Mouse (Mus musculus): ENCODE results near the gene Emc7. TPM values are rescaled to one million over a fixed set of nuclear protein-coding genes. Genes with fewer than 3 reads are reported as not detected.
A peak's percentile ranks its signal among the peaks of the same experiment; 100 is the strongest.

Emc7 gene
- polyA plus RNA-seq, 1 experiment from 2014 or later = 18.0 TPM

DNA sequence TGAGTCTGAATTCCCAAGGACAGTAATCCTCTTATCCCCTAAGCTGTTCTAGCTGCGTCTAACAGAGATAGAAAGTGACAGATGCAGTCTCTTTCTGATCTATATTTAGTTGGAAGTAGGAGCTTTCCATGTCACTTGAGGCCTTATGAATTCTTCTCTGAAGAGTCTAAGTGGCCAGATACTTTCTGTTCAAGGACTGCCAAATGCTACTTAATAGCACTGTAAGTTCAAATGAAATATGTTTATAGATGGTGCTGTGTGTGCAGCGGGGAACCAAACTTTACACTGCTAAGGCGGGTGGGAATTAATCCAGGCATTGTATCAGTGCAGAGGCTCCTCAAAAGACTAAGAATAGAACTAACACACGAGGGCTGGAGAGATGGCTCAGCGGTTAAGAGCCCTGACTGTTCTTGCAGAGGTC lies 16.2 kb downstream of the Emc7 start:
- H3K27ac ChIP-seq (ENCODE audit: low read length) = no peak overlapping the region
- ATAC-seq = no peak
- no peaks in the 10 kb centered on the region for H3K27me3 ChIP-seq (replicated peaks; ENCODE audit: control insufficient read depth, insufficient read depth, low read length)
- H3K36me3 ChIP-seq (ENCODE audit: control insufficient read depth, insufficient read depth) = peaks cover 19% of the 10 kb centered on the region
- no peaks in the 10 kb centered on the region for H3K9me3 ChIP-seq (ENCODE audit: control insufficient read depth, low read length)
- no peak overlapping the region for H3K9ac ChIP-seq (replicated peaks; ENCODE audit: low read depth, low read length)
- H3K4me3 ChIP-seq (replicated peaks; ENCODE audit: low read length) = no peak overlapping the region
- WGBS = 49% methylated on average over 5 of the region's 5 CpGs
- H3K4me2 ChIP-seq (ENCODE audit: low read length) = no peak overlapping the region
- H3K4me1 ChIP-seq (replicated peaks; ENCODE audit: control insufficient read depth, insufficient read depth, low read length) = no peaks in the 10 kb centered on the region

DNA sequence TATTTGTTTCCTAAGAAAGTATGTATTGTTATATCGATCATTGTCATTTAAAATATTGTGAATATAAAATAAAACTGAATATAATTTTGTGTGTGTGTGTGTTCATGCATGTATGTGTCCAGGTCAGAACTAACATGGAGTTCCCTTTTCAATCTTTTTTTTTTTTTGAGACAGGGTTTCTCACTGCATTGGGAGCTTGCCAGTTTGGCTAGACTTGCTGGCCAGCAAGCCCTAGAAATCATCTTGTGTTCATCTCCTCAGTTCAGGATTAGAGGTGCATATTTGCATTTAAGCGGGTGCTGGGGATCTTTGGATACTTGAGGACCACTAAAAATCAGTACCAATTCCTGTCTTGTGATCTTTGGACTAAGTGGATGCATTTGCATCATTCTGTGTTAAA lies 17.3 kb downstream of the Emc7 start:
- Histone ChIP-seq H3K9me3 (ENCODE audit: control insufficient read depth, low read length) (no peaks in the 10 kb centered on the region), H3K9ac (replicated peaks; ENCODE audit: low read depth, low read length) (no peak overlapping the region), H3K4me2 (ENCODE audit: low read length) (no peak overlapping the region), H3K27ac (ENCODE audit: low read length) (no peak overlapping the region), H3K4me1 (replicated peaks; ENCODE audit: control insufficient read depth, insufficient read depth, low read length) (no peaks in the 10 kb centered on the region), H3K4me3 (replicated peaks; ENCODE audit: low read length) (no peak overlapping the region), H3K36me3 (ENCODE audit: control insufficient read depth, insufficient read depth) (peaks cover 15% of the 10 kb centered on the region), H3K27me3 (replicated peaks; ENCODE audit: control insufficient read depth, insufficient read depth, low read length) (no peaks in the 10 kb centered on the region)
- WGBS = 87% methylated on average over 2 of the region's 2 CpGs
- no peak for ATAC-seq

- no peaks in the 10 kb centered on the region for H3K9me3 ChIP-seq (ENCODE audit: control insufficient read depth, low read length)
- H3K4me2 ChIP-seq (ENCODE audit: low read length) = no peak overlapping the region
- no peak for ATAC-seq
- 72% methylated on average over 5 of the region's 5 CpGs for WGBS
- no peak overlapping the region for H3K4me3 ChIP-seq (replicated peaks; ENCODE audit: low read length)
- H3K9ac ChIP-seq (replicated peaks; ENCODE audit: low read depth, low read length) = no peak overlapping the region
- no peak overlapping the region for H3K27ac ChIP-seq (ENCODE audit: low read length)
- H3K4me1 ChIP-seq (replicated peaks; ENCODE audit: control insufficient read depth, insufficient read depth, low read length) = no peaks in the 10 kb centered on the region
- no peaks in the 10 kb centered on the region for H3K27me3 ChIP-seq (replicated peaks; ENCODE audit: control insufficient read depth, insufficient read depth, low read length)
- no peaks in the 10 kb centered on the region for H3K36me3 ChIP-seq (ENCODE audit: control insufficient read depth, insufficient read depth)
Observed at GRCm38 (mm10) chr2:112474997-112475724, 20.4 kb downstream of the Emc7 start.

GRCm38 (mm10) chr2:112476554-112476953 lies 21.8 kb downstream of the Emc7 start:
- Histone ChIP-seq H3K4me3 (replicated peaks; ENCODE audit: low read length) (no peak overlapping the region), H3K9ac (replicated peaks; ENCODE audit: low read depth, low read length) (no peak overlapping the region), H3K9me3 (ENCODE audit: control insufficient read depth, low read length) (no peaks in the 10 kb centered on the region), H3K36me3 (ENCODE audit: control insufficient read depth, insufficient read depth) (no peaks in the 10 kb centered on the region), H3K27ac (ENCODE audit: low read length) (no peak overlapping the region), H3K27me3 (replicated peaks; ENCODE audit: control insufficient read depth, insufficient read depth, low read length) (no peaks in the 10 kb centered on the region), H3K4me2 (ENCODE audit: low read length) (no peak overlapping the region), H3K4me1 (replicated peaks; ENCODE audit: control insufficient read depth, insufficient read depth, low read length) (no peaks in the 10 kb centered on the region)
- ATAC-seq = no peak
- 77% methylated on average over 6 of the region's 6 CpGs for WGBS

- Histone ChIP-seq H3K4me1 (replicated peaks; ENCODE audit: control insufficient read depth, insufficient read depth, low read length) (no peaks in the 10 kb centered on the region), H3K9ac (replicated peaks; ENCODE audit: low read depth, low read length) (no peak within 1 kb of the TSS), H3K4me3 (replicated peaks; ENCODE audit: low read length) (no peak within 1 kb of the TSS), H3K27me3 (replicated peaks; ENCODE audit: control insufficient read depth, insufficient read depth, low read length) (no peaks in the 10 kb centered on the region), H3K27ac (ENCODE audit: low read length) (no peak within 1 kb of the TSS), H3K36me3 (ENCODE audit: control insufficient read depth, insufficient read depth) (no peaks in the 10 kb centered on the region), H3K4me2 (ENCODE audit: low read length) (no peak within 1 kb of the TSS), H3K9me3 (ENCODE audit: control insufficient read depth, low read length) (no peaks in the 10 kb centered on the region)
- no peak for ATAC-seq
- WGBS = 93% methylated on average over 5 of the region's 5 CpGs
Observed at GRCm38 (mm10) chr2:112480669-112481068, 25.9 kb downstream of the Emc7 start, which contains the start of gene Chrm5. Chrm5 (minus strand) TSS chr2:112480769.

GRCm38 (mm10) chr2:112481564-112481963 lies 26.8 kb downstream of the Emc7 start:
- Histone ChIP-seq H3K27me3 (replicated peaks; ENCODE audit: control insufficient read depth, insufficient read depth, low read length) (no peaks in the 10 kb centered on the region), H3K36me3 (ENCODE audit: control insufficient read depth, insufficient read depth) (no peaks in the 10 kb centered on the region), H3K9me3 (ENCODE audit: control insufficient read depth, low read length) (no peaks in the 10 kb centered on the region), H3K4me2 (ENCODE audit: low read length) (no peak overlapping the region), H3K27ac (ENCODE audit: low read length) (no peak overlapping the region), H3K4me1 (replicated peaks; ENCODE audit: control insufficient read depth, insufficient read depth, low read length) (no peaks in the 10 kb centered on the region), H3K4me3 (replicated peaks; ENCODE audit: low read length) (no peak overlapping the region), H3K9ac (replicated peaks; ENCODE audit: low read depth, low read length) (no peak overlapping the region)
- peak; percentile 52; the same call in 1 of the 2 replicates for ATAC-seq
- WGBS = 0% methylated on average over 2 of the region's 2 CpGs

DNA sequence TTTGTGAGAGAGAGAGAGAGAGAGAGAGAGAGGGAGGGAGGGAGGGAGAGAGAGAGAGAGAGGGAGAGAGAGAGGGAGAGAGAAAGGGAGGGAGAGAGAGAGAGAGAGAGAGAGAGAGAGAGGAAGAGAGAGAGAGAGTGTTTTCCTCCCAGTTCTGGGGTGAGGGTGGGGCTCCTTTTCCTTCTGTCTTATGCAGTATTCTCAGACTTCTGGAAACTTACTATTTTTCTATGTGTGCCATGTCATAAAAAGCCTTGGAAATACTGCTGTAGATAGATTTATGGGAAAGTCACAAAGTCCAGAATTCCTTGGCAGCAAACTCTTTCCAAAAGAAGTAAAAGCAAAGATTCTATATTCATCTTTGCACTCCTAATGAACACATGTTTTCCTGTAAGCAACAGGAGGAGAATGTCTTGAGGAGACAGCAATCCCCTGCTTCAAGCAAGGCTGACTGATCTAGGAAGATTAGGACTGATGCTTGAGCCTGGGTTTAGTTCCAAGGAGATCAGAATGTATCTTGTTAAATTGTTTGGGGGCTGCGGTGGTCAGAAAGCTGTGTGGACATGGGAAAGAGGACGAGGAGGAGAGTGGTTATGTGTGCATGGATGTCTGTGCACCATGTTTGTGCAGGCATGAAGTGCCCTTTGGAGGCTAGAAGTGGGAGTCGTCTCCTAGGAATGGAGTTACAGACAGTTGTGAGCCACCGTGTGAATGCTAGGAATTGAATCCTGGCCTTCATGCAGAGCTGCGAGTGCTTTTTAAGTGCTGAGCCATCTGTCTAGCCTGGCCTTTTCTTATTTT lies 27.9 kb downstream of the Emc7 start:
- Histone ChIP-seq H3K9me3 (ENCODE audit: control insufficient read depth, low read length) (no peaks in the 10 kb centered on the region), H3K9ac (replicated peaks; ENCODE audit: low read depth, low read length) (no peak overlapping the region), H3K4me1 (replicated peaks; ENCODE audit: control insufficient read depth, insufficient read depth, low read length) (no peaks in the 10 kb centered on the region), H3K27me3 (replicated peaks; ENCODE audit: control insufficient read depth, insufficient read depth, low read length) (no peaks in the 10 kb centered on the region), H3K4me2 (ENCODE audit: low read length) (no peak overlapping the region), H3K4me3 (replicated peaks; ENCODE audit: low read length) (no peak overlapping the region), H3K27ac (ENCODE audit: low read length) (no peak overlapping the region), H3K36me3 (ENCODE audit: control insufficient read depth, insufficient read depth) (no peaks in the 10 kb centered on the region)
- ATAC-seq = no peak
- WGBS = 65% methylated on average over 5 of the region's 5 CpGs

- Histone ChIP-seq H3K27ac (ENCODE audit: low read length) (no peak overlapping the region), H3K9me3 (ENCODE audit: control insufficient read depth, low read length) (no peaks in the 10 kb centered on the region), H3K4me1 (replicated peaks; ENCODE audit: control insufficient read depth, insufficient read depth, low read length) (no peaks in the 10 kb centered on the region), H3K9ac (replicated peaks; ENCODE audit: low read depth, low read length) (no peak overlapping the region), H3K36me3 (ENCODE audit: control insufficient read depth, insufficient read depth) (no peaks in the 10 kb centered on the region), H3K4me3 (replicated peaks; ENCODE audit: low read length) (no peak overlapping the region), H3K27me3 (replicated peaks; ENCODE audit: control insufficient read depth, insufficient read depth, low read length) (no peaks in the 10 kb centered on the region), H3K4me2 (ENCODE audit: low read length) (no peak overlapping the region)
- ATAC-seq = no peak
- WGBS = 68% methylated on average over 2 of the region's 2 CpGs
Observed at GRCm38 (mm10) chr2:112483334-112483651, 28.5 kb downstream of the Emc7 start.

DNA sequence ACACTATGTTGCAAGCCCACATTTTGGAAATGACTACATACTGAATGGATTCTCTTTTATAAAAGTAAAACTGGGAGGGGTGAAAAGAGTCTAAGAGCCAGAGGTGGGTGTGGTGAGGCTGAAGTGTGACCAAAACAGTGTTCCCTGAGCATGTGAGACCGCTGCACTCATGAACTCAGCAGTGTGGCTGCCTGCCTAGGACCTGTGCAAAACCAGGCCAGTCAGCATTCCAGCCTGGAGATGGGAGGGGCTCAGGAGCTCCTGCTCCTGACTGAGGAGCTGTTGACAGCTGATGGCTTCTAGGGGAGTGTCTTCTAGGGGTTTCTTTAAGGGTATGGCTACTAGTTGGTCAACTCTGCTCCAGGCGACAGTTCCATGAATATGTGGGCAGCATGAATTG lies 30.1 kb downstream of the Emc7 start:
- Histone ChIP-seq H3K4me2 (ENCODE audit: low read length) (no peak overlapping the region), H3K9ac (replicated peaks; ENCODE audit: low read depth, low read length) (no peak overlapping the region), H3K4me3 (replicated peaks; ENCODE audit: low read length) (no peak overlapping the region), H3K27me3 (replicated peaks; ENCODE audit: control insufficient read depth, insufficient read depth, low read length) (no peaks in the 10 kb centered on the region), H3K9me3 (ENCODE audit: control insufficient read depth, low read length) (no peaks in the 10 kb centered on the region), H3K4me1 (replicated peaks; ENCODE audit: control insufficient read depth, insufficient read depth, low read length) (no peaks in the 10 kb centered on the region), H3K36me3 (ENCODE audit: control insufficient read depth, insufficient read depth) (no peaks in the 10 kb centered on the region), H3K27ac (ENCODE audit: low read length) (no peak overlapping the region)
- 84% methylated on average over 2 of the region's 2 CpGs for WGBS
- no peak for ATAC-seq

Data from forebrain, embryonic 16.5 days (tissue).